Mouse (Mus musculus) forebrain, embryonic 10.5 days (tissue): ENCODE results near the gene Dcps. TPM values are rescaled to one million over a fixed set of nuclear protein-coding genes. Genes with fewer than 3 reads are reported as not detected.
A peak's percentile ranks its signal among the peaks of the same experiment; 100 is the strongest.

Experiments used
- DNase-seq: peaks from one replicate; pipeline ENCODE4 v3.0.0-alpha.2; 2017; ENCODE audit warnings: low spot score; ENCODE audit errors: extremely low spot score
- H3K27ac ChIP-seq: fragments of 300-500 bp; sonication (generic); 2 replicates; pipeline ENCODE4 v1.5.1; 2016; ENCODE audit warnings: mild to moderate bottlenecking
- H3K27me3 ChIP-seq: fragments of 300-500 bp; sonication (generic); 2 replicates; pipeline ENCODE4 v1.6.1; 2016; ENCODE audit warnings: mild to moderate bottlenecking; ENCODE audit not compliant: poor library complexity, severe bottlenecking
- H3K36me3 ChIP-seq: fragments of 300-500 bp; sonication (generic); replicated peaks from 2 replicates; pipeline ENCODE4 v1.6.1; 2016; ENCODE audit warnings: mild to moderate bottlenecking, moderate library complexity
- H3K4me1 ChIP-seq: fragments of 300-500 bp; sonication (generic); 2 replicates; pipeline ENCODE4 v1.6.1; 2016
- H3K4me3 ChIP-seq: fragments of 300-500 bp; sonication (generic); 2 replicates; pipeline ENCODE4 v1.5.1; 2016; ENCODE audit warnings: mild to moderate bottlenecking, moderate library complexity
- H3K9me3 ChIP-seq: fragments of 300-500 bp; sonication (generic); 2 replicates; pipeline ENCODE4 v1.6.1; 2016; ENCODE audit warnings: mild to moderate bottlenecking, moderate library complexity
- WGBS: fragments of 180-500 bp; shearing (Covaris S2); methylation state at CpG from one replicate; pipeline ENCODE4 v1.1.7; 2016; 5-methylcytosine and 5-hydroxymethylcytosine counted together
- polyA plus RNA-seq: library from polyadenylated mRNA; unstranded; fragments of >200 nt; fragmentation: Nextera tagmentation; extraction: Ambion mirVana; gene quantifications from 2 replicates; pipeline ENCODE4 v1.2.1, GENCODE M21; 2016

The Dcps gene
- polyA plus RNA-seq, 1 experiment from 2014 or later, result 113 TPM

DNA sequence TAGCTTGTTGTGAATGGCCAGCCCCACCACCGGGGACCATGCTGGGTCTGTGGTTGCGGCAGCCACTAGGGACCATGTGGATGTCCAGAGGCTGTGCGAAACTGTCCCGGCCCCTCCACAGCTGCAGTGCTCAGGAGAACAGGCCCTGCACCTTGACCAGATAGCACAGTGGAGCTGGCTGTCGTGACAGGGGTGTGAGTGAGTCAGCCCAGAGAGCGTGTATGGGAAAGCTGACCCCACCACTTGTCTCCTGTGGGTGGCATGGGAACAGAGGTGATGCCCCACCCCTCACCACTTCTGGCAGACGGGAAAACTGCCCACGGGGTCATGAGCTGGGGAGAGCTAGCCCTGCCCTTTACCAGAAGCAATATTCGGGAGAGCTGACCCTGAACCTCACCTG, 30.7 kb downstream of the Dcps start:
- WGBS, result 93% methylated on average over 9 of the region's 9 CpGs
- no peaks in the 10 kb centered on the region for H3K9me3 ChIP-seq

DNA sequence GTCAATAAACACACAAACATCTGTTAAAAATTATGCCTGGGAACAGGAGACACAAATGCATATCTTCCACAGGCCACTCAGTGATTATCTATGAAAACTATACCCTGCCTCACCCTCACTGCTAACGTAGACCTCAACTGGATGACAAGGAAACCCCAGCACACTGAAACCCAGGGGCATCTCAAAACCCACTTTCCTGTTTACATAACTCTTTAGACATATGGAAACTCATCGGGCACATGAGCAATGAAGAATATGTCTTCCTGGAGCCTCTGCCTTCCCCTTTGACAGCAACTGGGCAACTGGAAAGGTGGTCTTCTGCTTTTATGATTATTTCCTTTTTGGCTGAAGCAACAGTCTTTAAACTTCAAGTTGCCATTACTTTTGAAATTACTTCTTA, 33.6 kb downstream of the Dcps start:
- no peak for DNase-seq
- H3K9me3 ChIP-seq, result no peaks in the 10 kb centered on the region
- no peaks in the 10 kb centered on the region for H3K36me3 ChIP-seq
- H3K27me3 ChIP-seq, result no peaks in the 10 kb centered on the region
- peaks cover 10% of the 10 kb centered on the region for H3K4me1 ChIP-seq
- no peak overlapping the region for H3K4me3 ChIP-seq
- WGBS, result 83% methylated on average over 2 of the region's 2 CpGs
- H3K27ac ChIP-seq, result no peak overlapping the region

More for the DNA sequence above, 30.7 kb downstream of the Dcps start:
- H3K4me3 ChIP-seq, result no peak overlapping the region
- H3K27ac ChIP-seq, result no peak overlapping the region
- H3K27me3 ChIP-seq, result no peaks in the 10 kb centered on the region
- no peak for DNase-seq
- 0 out of 2 replicates have a peak, but pooled peaks cover 3% of the 10 kb centered on the region for H3K4me1 ChIP-seq
- H3K36me3 ChIP-seq, result no peaks in the 10 kb centered on the region

DNA sequence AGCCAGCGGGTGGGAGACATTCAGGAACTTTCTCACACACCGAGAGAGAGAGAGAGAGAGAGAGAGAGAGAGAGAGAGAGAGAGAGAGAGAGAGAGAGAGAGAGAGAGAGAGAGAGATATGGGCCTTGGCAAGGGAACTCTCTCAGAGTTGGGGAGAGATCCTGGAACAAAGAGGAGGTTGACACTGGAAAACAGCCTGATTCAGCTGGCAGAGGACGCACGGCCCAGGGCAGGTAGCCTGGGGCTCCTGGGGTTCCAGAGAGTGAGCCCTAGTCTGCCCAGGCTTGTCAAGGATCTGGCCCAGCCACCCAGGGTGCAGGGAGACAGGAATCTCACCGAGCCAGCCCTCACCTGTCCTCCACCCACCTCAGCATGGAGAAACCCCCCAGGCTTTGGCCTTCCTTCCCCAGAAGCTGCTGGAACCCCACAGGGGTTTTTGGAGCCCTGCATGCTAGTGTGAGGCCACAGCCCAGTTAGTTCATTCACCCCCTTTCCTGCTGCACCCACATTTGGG, 36.6 kb downstream of the Dcps start:
- 74% methylated on average over 5 of the region's 5 CpGs for WGBS
- Histone ChIP-seq H3K9me3 (no peaks in the 10 kb centered on the region), H3K36me3 (peaks cover 17% of the 10 kb centered on the region), H3K27me3 (no peaks in the 10 kb centered on the region), H3K27ac (no peak overlapping the region), H3K4me1 (peaks cover 10% of the 10 kb centered on the region), H3K4me3 (no peak overlapping the region)
- no peak for DNase-seq

- 83% methylated on average over 7 of the region's 7 CpGs for whole genome bisulfite sequencing
Measured at GRCm38 (mm10) chr9:35138029-35138428, 37.8 kb downstream of the Dcps start.

GRCm38 (mm10) chr9:35135575-35135974, 40.3 kb downstream of the Dcps start:
- DNase-seq, result no peak
- no peak overlapping the region for H3K4me3 ChIP-seq
- H3K4me1 ChIP-seq, result peaks cover 7% of the 10 kb centered on the region
- H3K27ac ChIP-seq, result no peak overlapping the region
- H3K27me3 ChIP-seq, result no peaks in the 10 kb centered on the region
- WGBS, result 88% methylated on average over 6 of the region's 6 CpGs
- no peaks in the 10 kb centered on the region for H3K9me3 ChIP-seq
- H3K36me3 ChIP-seq, result peaks cover 20% of the 10 kb centered on the region

More at GRCm38 (mm10) chr9:35138029-35138428, 37.8 kb downstream of the Dcps start:
- H3K36me3 ChIP-seq, result peaks cover 17% of the 10 kb centered on the region
- H3K9me3 ChIP-seq, result no peaks in the 10 kb centered on the region
- no peak overlapping the region for H3K27ac ChIP-seq
- no peak overlapping the region for H3K4me3 ChIP-seq
- no peaks in the 10 kb centered on the region for H3K27me3 ChIP-seq
- peaks cover 10% of the 10 kb centered on the region for H3K4me1 ChIP-seq
- DNase-seq, result no peak

DNA sequence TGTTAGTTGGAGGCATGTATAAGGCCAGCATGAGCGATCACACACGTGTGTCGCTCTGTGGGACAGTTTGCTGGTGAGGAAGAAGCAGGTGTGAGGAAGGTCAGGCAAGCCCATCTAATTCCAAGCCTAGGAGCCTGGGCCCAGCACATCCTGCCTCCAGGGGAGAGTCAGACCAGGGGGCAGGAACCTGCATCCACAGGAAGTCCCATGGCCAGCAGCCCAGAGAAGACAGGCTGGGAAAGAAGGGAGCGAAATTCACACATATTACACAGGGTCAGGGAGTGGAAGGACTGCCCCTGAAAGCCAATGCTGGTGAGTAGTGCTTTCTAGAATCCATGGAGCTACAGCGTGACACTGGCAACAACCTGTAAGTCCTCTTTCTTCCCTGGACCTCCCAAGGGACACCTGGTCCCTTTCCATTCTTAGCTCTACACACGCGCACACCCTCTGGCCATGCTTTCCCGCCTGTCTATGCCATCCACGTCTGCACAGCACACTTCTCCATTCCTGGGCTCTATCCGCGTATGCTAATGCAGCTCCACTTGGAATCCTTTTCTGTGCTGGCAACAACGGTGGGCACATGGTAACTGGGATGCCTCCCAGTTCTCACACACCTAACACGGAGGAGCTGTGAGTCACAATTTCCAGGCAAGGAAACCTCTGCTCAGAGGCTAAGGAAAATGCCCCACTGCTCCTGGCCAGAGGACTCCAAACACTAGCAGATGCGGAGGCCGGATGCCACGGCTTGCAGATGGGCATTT, 44.0 kb downstream of the Dcps start:
- no peak overlapping the region for H3K27ac ChIP-seq
- no peak for DNase-seq
- no peaks in the 10 kb centered on the region for H3K4me1 ChIP-seq
- H3K4me3 ChIP-seq, result no peak overlapping the region
- H3K36me3 ChIP-seq, result peaks cover 55% of the 10 kb centered on the region
- H3K27me3 ChIP-seq, result no peaks in the 10 kb centered on the region
- no peaks in the 10 kb centered on the region for H3K9me3 ChIP-seq
- WGBS, result 92% methylated on average over 16 of the region's 16 CpGs

- Histone ChIP-seq H3K4me1 (no peaks in the 10 kb centered on the region), H3K27me3 (no peaks in the 10 kb centered on the region), H3K27ac (0 out of 2 replicates have a peak overlapping the region, but pooled peaks have one; percentile 20), H3K36me3 (peaks cover 66% of the 10 kb centered on the region), H3K4me3 (no peak overlapping the region), H3K9me3 (no peaks in the 10 kb centered on the region)
- WGBS, result 94% methylated on average over 9 of the region's 9 CpGs
- no peak for DNase-seq
Measured at GRCm38 (mm10) chr9:35128995-35129418, 46.9 kb downstream of the Dcps start.

DNA sequence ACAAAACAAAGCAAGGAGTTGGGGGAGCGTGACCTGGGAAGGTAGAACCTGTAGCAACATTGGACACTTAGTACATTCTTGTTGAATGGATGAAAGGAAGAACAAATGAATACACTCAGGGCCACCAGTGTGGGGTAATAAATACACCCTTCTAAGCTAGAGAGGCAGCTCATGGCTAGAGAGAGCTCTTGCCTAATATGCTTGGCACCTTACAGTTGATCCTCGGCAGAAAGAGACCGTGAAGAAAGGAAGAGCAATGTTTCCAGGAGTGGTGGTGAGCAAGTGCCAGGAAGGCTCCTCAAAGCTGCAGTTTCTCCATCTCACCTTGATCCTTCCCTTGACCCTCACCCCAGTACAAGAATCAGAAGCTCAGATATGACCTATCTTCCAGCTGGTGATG, 47.3 kb downstream of the Dcps start:
- Histone ChIP-seq H3K36me3 (peaks cover 71% of the 10 kb centered on the region), H3K4me1 (no peaks in the 10 kb centered on the region), H3K27ac (no peak overlapping the region), H3K9me3 (no peaks in the 10 kb centered on the region), H3K27me3 (no peaks in the 10 kb centered on the region), H3K4me3 (no peak overlapping the region)
- DNase-seq, result no peak
- WGBS, result 92% methylated on average over 3 of the region's 3 CpGs

DNA sequence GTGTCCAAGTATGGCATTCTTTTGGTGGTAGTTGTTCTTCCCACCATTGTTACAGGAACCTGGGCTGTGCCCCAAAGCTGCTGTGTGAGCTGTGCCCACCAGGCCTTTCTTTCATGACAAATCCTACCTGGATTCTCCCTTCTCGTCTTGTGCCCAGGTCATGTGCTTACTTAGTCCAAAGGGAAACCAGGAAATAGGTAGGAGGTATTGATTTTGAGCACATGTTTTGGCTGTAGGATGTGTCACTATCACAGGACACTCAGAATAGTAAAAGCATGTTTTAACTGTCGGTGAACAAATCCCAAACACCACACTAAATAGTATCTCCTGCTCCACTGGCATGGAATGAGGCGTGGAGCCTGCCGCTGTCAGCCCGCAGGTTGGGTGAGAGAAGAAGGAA, 48.3 kb downstream of the Dcps start:
- Histone ChIP-seq H3K4me3 (no peak overlapping the region), H3K36me3 (peaks cover 79% of the 10 kb centered on the region), H3K9me3 (no peaks in the 10 kb centered on the region), H3K27me3 (no peaks in the 10 kb centered on the region), H3K27ac (no peak overlapping the region), H3K4me1 (no peaks in the 10 kb centered on the region; the same call in 1 of the 2 replicates)
- 96% methylated on average over 5 of the region's 5 CpGs for WGBS
- DNase-seq, result no peak

DNA sequence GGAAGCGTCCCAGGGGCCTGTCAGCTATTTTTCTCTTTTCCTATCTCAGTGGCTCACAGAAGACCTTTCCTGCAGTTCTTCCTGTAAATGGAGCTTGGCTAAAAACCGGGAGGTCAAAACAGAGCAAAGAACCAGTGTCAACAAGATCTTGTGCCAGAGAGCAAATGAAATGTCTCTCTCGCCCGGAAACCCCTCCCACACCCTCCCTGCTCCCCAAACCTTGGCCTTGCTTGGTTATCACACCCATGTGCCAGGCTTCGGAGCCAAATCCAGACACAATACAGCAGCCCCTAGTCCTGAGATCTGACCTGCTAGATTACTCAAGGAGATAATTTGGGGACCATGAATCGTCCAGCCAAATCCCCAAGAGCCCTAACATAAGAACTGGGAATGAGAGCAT, 48.7 kb downstream of the Dcps start:
- no peak overlapping the region for H3K27ac ChIP-seq
- no peaks in the 10 kb centered on the region for H3K27me3 ChIP-seq
- peaks cover 80% of the 10 kb centered on the region for H3K36me3 ChIP-seq
- DNase-seq, result no peak
- WGBS, result 88% methylated on average over 6 of the region's 6 CpGs
- H3K4me3 ChIP-seq, result no peak overlapping the region
- H3K4me1 ChIP-seq, result no peaks in the 10 kb centered on the region; the same call in 1 of the 2 replicates
- no peaks in the 10 kb centered on the region for H3K9me3 ChIP-seq

DNA sequence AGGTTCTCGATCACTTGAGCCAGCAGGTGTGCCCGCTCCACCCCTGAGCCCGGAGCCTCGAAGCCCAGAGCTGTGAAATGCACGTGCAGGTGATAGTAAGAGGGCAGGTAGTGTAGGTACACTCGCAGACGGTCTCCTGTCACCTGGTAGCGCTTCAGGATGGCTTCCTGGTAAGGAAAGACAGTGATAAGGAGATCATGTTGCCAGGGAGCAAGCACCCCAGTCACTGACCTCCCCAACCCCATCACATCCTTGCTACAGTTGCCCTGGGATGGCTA, 51.2 kb downstream of the Dcps start:
- Histone ChIP-seq H3K4me1 (no peaks in the 10 kb centered on the region; the same call in 1 of the 2 replicates), H3K4me3 (no peak overlapping the region), H3K9me3 (no peaks in the 10 kb centered on the region), H3K36me3 (peaks cover 79% of the 10 kb centered on the region), H3K27ac (no peak overlapping the region), H3K27me3 (no peaks in the 10 kb centered on the region)
- WGBS, result 92% methylated on average over 8 of the region's 8 CpGs
- no peak for DNase-seq

DNA sequence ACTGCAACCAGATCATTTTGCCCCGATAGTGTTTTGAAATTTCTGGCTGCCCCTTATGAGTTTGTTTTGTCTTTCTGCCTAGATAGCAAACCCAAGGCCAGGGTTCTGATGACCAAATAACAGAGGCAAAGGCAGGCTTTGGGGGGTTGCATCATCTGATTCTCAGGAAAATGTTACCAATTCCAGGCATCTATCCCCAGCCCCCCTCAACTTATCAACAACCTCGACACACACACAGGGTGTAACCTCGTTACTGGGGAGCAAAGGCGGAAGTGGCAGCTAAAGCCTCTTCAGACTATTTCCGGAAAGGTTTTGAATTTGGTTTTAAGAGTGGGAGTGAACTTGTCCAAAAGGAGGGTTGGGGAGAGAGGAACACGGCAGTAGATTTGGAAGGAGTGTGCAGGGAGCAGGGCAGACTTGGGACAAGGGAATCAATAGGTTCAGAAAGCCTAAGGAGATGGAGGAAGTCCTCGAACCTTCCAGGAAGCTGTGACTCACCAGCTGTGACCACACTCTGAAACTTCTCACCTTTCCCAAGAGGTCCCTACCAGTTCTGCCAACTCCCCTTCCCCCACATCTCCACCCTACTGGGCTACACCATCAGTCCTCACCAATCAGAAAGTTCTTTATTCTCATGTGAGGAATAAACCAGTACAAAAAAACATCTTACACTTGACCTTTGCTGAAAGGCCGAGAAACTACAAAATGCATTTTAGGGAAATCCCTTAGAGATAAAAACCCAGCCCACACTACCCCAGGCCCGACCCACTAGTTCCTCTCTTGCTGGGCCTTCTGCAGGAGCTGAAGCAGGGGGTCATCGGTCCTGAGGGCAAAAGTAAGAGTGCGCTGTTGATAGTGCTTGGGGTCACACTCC, 51.8 kb downstream of the Dcps start:
- Histone ChIP-seq H3K4me1 (no peaks in the 10 kb centered on the region; the same call in 1 of the 2 replicates), H3K27me3 (no peaks in the 10 kb centered on the region), H3K9me3 (no peaks in the 10 kb centered on the region), H3K4me3 (no peak overlapping the region), H3K27ac (no peak overlapping the region), H3K36me3 (peaks cover 73% of the 10 kb centered on the region)
- no peak for DNase-seq
- 87% methylated on average over 11 of the region's 11 CpGs for WGBS

- Histone ChIP-seq H3K4me1 (no peaks in the 10 kb centered on the region; the same call in 1 of the 2 replicates), H3K4me3 (no peak overlapping the region), H3K9me3 (no peaks in the 10 kb centered on the region), H3K27ac (no peak overlapping the region), H3K36me3 (peaks cover 67% of the 10 kb centered on the region), H3K27me3 (no peaks in the 10 kb centered on the region)
- 64% methylated on average over 2 of the region's 2 CpGs for WGBS
- no peak for DNase-seq
Measured at GRCm38 (mm10) chr9:35123456-35123803, 52.4 kb downstream of the Dcps start.
